Mouse (Mus musculus) intestine, embryonic 16.5 days (tissue): ENCODE results near the gene Chst10. TPM values are rescaled to one million over a fixed set of nuclear protein-coding genes. Genes with fewer than 3 reads are reported as not detected.
A peak's percentile ranks its signal among the peaks of the same experiment; 100 is the strongest.

ENCODE experiments used
- ATAC-seq: fragments of 200-750 bp; cut with Nextera tagmentation; 2 replicates; pipeline ENCODE4 v1.8.0; 2017; ENCODE audit warnings: moderate TSS enrichment, moderate library complexity
- H3K27ac ChIP-seq: fragments of 300-500 bp; sonication (generic); 2 replicates; pipeline ENCODE4 v1.5.1; 2014; ENCODE audit warnings: mild to moderate bottlenecking, low read length
- H3K27me3 ChIP-seq: fragments of 300-500 bp; sonication (generic); replicated peaks from 2 replicates; pipeline ENCODE4 v1.6.1; 2014; ENCODE audit warnings: low read length, control low read depth, mixed read lengths; ENCODE audit not compliant: control insufficient read depth, insufficient read depth
- H3K36me3 ChIP-seq: fragments of 300-500 bp; sonication (generic); 2 replicates; pipeline ENCODE4 v1.6.1; 2014; ENCODE audit warnings: low read length, control low read depth; ENCODE audit not compliant: control insufficient read depth, insufficient read depth
- H3K4me1 ChIP-seq: fragments of 300-500 bp; sonication (generic); 2 replicates; pipeline ENCODE4 v1.6.1; 2014; ENCODE audit warnings: low read length, control low read depth, mixed read lengths; ENCODE audit not compliant: control insufficient read depth, insufficient read depth
- H3K4me2 ChIP-seq: fragments of 300-500 bp; sonication (generic); 2 replicates; pipeline ENCODE4 v1.6.1; 2014; ENCODE audit warnings: low read depth, low read length, control low read depth
- H3K4me3 ChIP-seq: fragments of 300-500 bp; sonication (generic); 2 replicates; pipeline ENCODE4 v1.5.1; 2014; ENCODE audit warnings: mild to moderate bottlenecking, low read length
- H3K9ac ChIP-seq: fragments of 300-500 bp; sonication (generic); 2 replicates; pipeline ENCODE4 v1.6.1; 2014; ENCODE audit warnings: low read depth, low read length
- H3K9me3 ChIP-seq: fragments of 300-500 bp; sonication (generic); 2 replicates; pipeline ENCODE4 v1.6.1; 2016; ENCODE audit warnings: low read length, control low read depth; ENCODE audit not compliant: control insufficient read depth
- WGBS: fragments of 180-500 bp; shearing (Covaris S2); extraction: QIAGEN DNeasy Blood & Tissue Kit; methylation state at CpG from one replicate; pipeline ENCODE4 v1.1.7; 2014; 5-methylcytosine and 5-hydroxymethylcytosine counted together
- polyA plus RNA-seq: library from polyadenylated mRNA; unstranded; fragments of >200 nt; fragmentation: Nextera tagmentation; extraction: Ambion mirVana; gene quantifications from 2 replicates; pipeline ENCODE4 v1.2.1, GENCODE M21; 2015

Gene Chst10
- polyA plus RNA-seq, 1 experiment from 2014 or later: 2.5 TPM

- H3K4me2 ChIP-seq: no peak overlapping the region
- H3K36me3 ChIP-seq: no peaks in the 10 kb centered on the region
- H3K27me3 ChIP-seq: no peaks in the 10 kb centered on the region
- no peak overlapping the region for H3K4me3 ChIP-seq
- ATAC-seq: no peak
- H3K9me3 ChIP-seq: no peaks in the 10 kb centered on the region
- H3K27ac ChIP-seq: no peak overlapping the region
- no peaks in the 10 kb centered on the region for H3K4me1 ChIP-seq
- no peak overlapping the region for H3K9ac ChIP-seq
- WGBS: 56% methylated on average over 5 of the region's 5 CpGs
Observed at GRCm38 (mm10) chr1:38876671-38877382, 21.1 kb downstream of the Chst10 start.

- H3K9me3 ChIP-seq: no peaks in the 10 kb centered on the region
- no peak overlapping the region for H3K9ac ChIP-seq
- no peak overlapping the region for H3K4me3 ChIP-seq
- 75% methylated on average over 5 of the region's 5 CpGs for WGBS
- H3K4me1 ChIP-seq: no peaks in the 10 kb centered on the region
- no peak overlapping the region for H3K27ac ChIP-seq
- H3K4me2 ChIP-seq: no peak overlapping the region
- ATAC-seq: no peak
- H3K36me3 ChIP-seq: no peaks in the 10 kb centered on the region
- H3K27me3 ChIP-seq: no peaks in the 10 kb centered on the region
Observed at GRCm38 (mm10) chr1:38873911-38874310, 24.1 kb downstream of the Chst10 start.

GRCm38 (mm10) chr1:38871834-38872233 is 26.1 kb downstream of the Chst10 start:
- Histone ChIP-seq H3K27me3 (no peaks in the 10 kb centered on the region), H3K9me3 (no peaks in the 10 kb centered on the region)
- no peak for ATAC-seq

GRCm38 (mm10) chr1:38869398-38870195 is 28.4 kb downstream of the Chst10 start:
- Histone ChIP-seq H3K4me2 (no peak overlapping the region), H3K36me3 (no peaks in the 10 kb centered on the region), H3K27ac (no peak overlapping the region), H3K27me3 (no peaks in the 10 kb centered on the region), H3K4me3 (no peak overlapping the region), H3K9ac (no peak overlapping the region), H3K4me1 (no peaks in the 10 kb centered on the region), H3K9me3 (no peaks in the 10 kb centered on the region)
- 42% methylated on average over 13 of the region's 13 CpGs for WGBS
- ATAC-seq: 0 out of 2 replicates have a peak, but pooled peaks have one; percentile 28

More at GRCm38 (mm10) chr1:38871834-38872233, 26.1 kb downstream of the Chst10 start:
- Histone ChIP-seq H3K4me1 (no peaks in the 10 kb centered on the region), H3K27ac (no peak overlapping the region), H3K4me3 (no peak overlapping the region), H3K36me3 (no peaks in the 10 kb centered on the region), H3K4me2 (no peak overlapping the region), H3K9ac (no peak overlapping the region)
- 88% methylated on average over 6 of the region's 6 CpGs for WGBS

GRCm38 (mm10) chr1:38866242-38866641 is 31.7 kb downstream of the Chst10 start:
- WGBS: 83% methylated on average over 5 of the region's 5 CpGs

GRCm38 (mm10) chr1:38864341-38864740 is 33.6 kb downstream of the Chst10 start:
- no peak for ATAC-seq
- H3K4me1 ChIP-seq: no peaks in the 10 kb centered on the region
- H3K27ac ChIP-seq: no peak overlapping the region
- no peak overlapping the region for H3K4me3 ChIP-seq
- H3K27me3 ChIP-seq: no peaks in the 10 kb centered on the region
- no peak overlapping the region for H3K4me2 ChIP-seq
- no peaks in the 10 kb centered on the region for H3K36me3 ChIP-seq
- H3K9ac ChIP-seq: no peak overlapping the region
- 78% methylated on average over 9 of the region's 9 CpGs for WGBS
- H3K9me3 ChIP-seq: no peaks in the 10 kb centered on the region

More at GRCm38 (mm10) chr1:38866242-38866641, 31.7 kb downstream of the Chst10 start:
- Histone ChIP-seq H3K9ac (no peak overlapping the region), H3K4me3 (no peak overlapping the region), H3K9me3 (no peaks in the 10 kb centered on the region), H3K36me3 (no peaks in the 10 kb centered on the region), H3K27ac (no peak overlapping the region), H3K4me2 (no peak overlapping the region), H3K27me3 (no peaks in the 10 kb centered on the region), H3K4me1 (no peaks in the 10 kb centered on the region)
- ATAC-seq: no peak

- WGBS: 14% methylated on average over 4 of the region's 4 CpGs
- no peak overlapping the region for H3K4me2 ChIP-seq
- no peak overlapping the region for H3K9ac ChIP-seq
- no peaks in the 10 kb centered on the region for H3K27me3 ChIP-seq
- H3K4me1 ChIP-seq: no peaks in the 10 kb centered on the region
- H3K4me3 ChIP-seq: no peak overlapping the region
- no peak overlapping the region for H3K27ac ChIP-seq
- no peak for ATAC-seq
- no peaks in the 10 kb centered on the region for H3K9me3 ChIP-seq
- no peaks in the 10 kb centered on the region for H3K36me3 ChIP-seq
Observed at GRCm38 (mm10) chr1:38862213-38862612, 35.7 kb downstream of the Chst10 start.

- no peaks in the 10 kb centered on the region for H3K27me3 ChIP-seq
- H3K4me1 ChIP-seq: no peaks in the 10 kb centered on the region
- no peak for ATAC-seq
- no peak overlapping the region for H3K4me2 ChIP-seq
- no peak overlapping the region for H3K4me3 ChIP-seq
- no peaks in the 10 kb centered on the region for H3K36me3 ChIP-seq
- H3K9me3 ChIP-seq: no peaks in the 10 kb centered on the region
- 84% methylated on average over 9 of the region's 9 CpGs for WGBS
- no peak overlapping the region for H3K9ac ChIP-seq
- H3K27ac ChIP-seq: no peak overlapping the region
Observed at GRCm38 (mm10) chr1:38860867-38861524, 37.0 kb downstream of the Chst10 start.

GRCm38 (mm10) chr1:38860207-38860606 is 37.8 kb downstream of the Chst10 start:
- Histone ChIP-seq H3K9ac (no peak overlapping the region), H3K4me1 (no peaks in the 10 kb centered on the region), H3K9me3 (no peaks in the 10 kb centered on the region), H3K36me3 (no peaks in the 10 kb centered on the region), H3K27ac (no peak overlapping the region), H3K4me3 (no peak overlapping the region), H3K4me2 (no peak overlapping the region), H3K27me3 (no peaks in the 10 kb centered on the region)
- no peak for ATAC-seq
- WGBS: 68% methylated on average over 5 of the region's 5 CpGs
